ENCODE assay signal across 29 mouse cellular contexts in the genomic region with DNA sequence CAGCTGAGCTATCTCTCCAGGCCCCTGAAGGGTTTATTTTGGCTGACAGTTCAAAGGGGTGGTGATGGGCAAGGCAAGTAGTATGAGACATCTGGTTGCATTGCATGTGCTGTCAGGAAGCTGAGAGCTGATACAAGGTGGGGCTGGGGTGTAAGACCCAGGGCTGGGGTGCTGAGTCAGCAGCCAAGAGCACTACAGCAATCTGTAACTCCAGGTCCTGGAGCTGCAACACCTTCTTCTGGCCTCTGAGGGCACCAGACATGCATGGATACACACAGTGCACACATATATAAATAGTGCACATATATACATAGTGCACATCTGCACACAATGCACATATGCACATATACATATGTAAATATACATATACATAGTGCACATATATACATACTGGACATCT. TPM values are rescaled to one million over a fixed set of nuclear protein-coding genes. Genes with fewer than 3 reads are reported as not detected.
A peak's percentile ranks its signal among the peaks of the same experiment; 100 is the strongest.
DNase-seq lines count a peak whose midpoint lies in the region; ATAC-seq lines count a peak whose summit lies in the region.
"Had no signal": no experiment of that assay in that cellular context is flagged by ENCODE, and none has a peak within 500 bp of the region (broad histone marks: within the 10 kb centered on the region; RNA-seq: fewer than 3 reads in every experiment).

No protein-coding gene starts in this region.

- no peaks in the 10 kb centered on the region for H3K27me3 ChIP-seq in embryonic facial prominence, embryonic 11.5 days (ENCODE audit: control insufficient read depth, insufficient read depth, low read length)
- 0 out of 2 replicates have a peak, but pooled peaks cover 4% of the 10 kb centered on the region for H3K27me3 ChIP-seq in embryonic facial prominence, embryonic 10.5 days (replicated peaks; ENCODE audit: low read depth, poor library complexity, severe bottlenecking)
- H3K27me3 ChIP-seq in kidney, embryonic 16.5 days (ENCODE audit: insufficient read depth, low read length), result no peaks in the 10 kb centered on the region
- H3K27me3 ChIP-seq in lung, embryonic 16.5 days (ENCODE audit: control insufficient read depth, insufficient read depth, low read depth, low read length), result no peaks in the 10 kb centered on the region
- H3K27me3 ChIP-seq: embryonic facial prominence, embryonic 12.5 days; forebrain, embryonic 15.5 days; limb, embryonic 15.5 days; midbrain, embryonic 15.5 days; stomach, embryonic 15.5 days had no signal

- no peaks in the 10 kb centered on the region for H3K9me3 ChIP-seq in embryonic facial prominence, embryonic 11.5 days (replicated peaks; ENCODE audit: control insufficient read depth, low read length)
- H3K9me3 ChIP-seq in embryonic facial prominence, embryonic 10.5 days, result 0 out of 2 replicates have a peak, but pooled peaks cover 3% of the 10 kb centered on the region
- H3K9me3 ChIP-seq in kidney, embryonic 16.5 days (ENCODE audit: low read length), result 0 out of 2 replicates have a peak, but pooled peaks cover 12% of the 10 kb centered on the region
- peaks cover 4% of the 10 kb centered on the region; the same call in 1 of the 2 replicates for H3K9me3 ChIP-seq in lung, embryonic 16.5 days (ENCODE audit: control insufficient read depth, low read length)
- H3K9me3 ChIP-seq: embryonic facial prominence, embryonic 12.5 days; forebrain, embryonic 15.5 days; limb, embryonic 15.5 days; liver, embryonic 15.5 days; midbrain, embryonic 15.5 days; stomach, embryonic 15.5 days had no signal

- H3K27ac ChIP-seq in embryonic facial prominence, embryonic 11.5 days (replicated peaks; ENCODE audit: low read depth, low read length), result no peak overlapping the region
- no peak overlapping the region for H3K27ac ChIP-seq in embryonic facial prominence, embryonic 10.5 days (replicated peaks)
- H3K27ac ChIP-seq in kidney, embryonic 16.5 days (ENCODE audit: low read length), result no peak overlapping the region
- no peak overlapping the region for H3K27ac ChIP-seq in lung, embryonic 16.5 days (ENCODE audit: low read length)
- H3K27ac ChIP-seq: embryonic facial prominence, embryonic 12.5 days; forebrain, embryonic 10.5 days; forebrain, embryonic 15.5 days; heart, adult 2 months; hindbrain, embryonic 14.5 days; left cerebral cortex, adult 2 months; limb, embryonic 15.5 days; liver, embryonic 15.5 days; macrophage; midbrain, embryonic 10.5 days; midbrain, embryonic 15.5 days; stomach, embryonic 15.5 days had no signal

- H3K4me1 ChIP-seq in embryonic facial prominence, embryonic 11.5 days (ENCODE audit: control insufficient read depth, insufficient read depth, low read length), result no peaks in the 10 kb centered on the region
- H3K4me1 ChIP-seq in embryonic facial prominence, embryonic 10.5 days, result peaks cover 5% of the 10 kb centered on the region; the same call in 1 of the 2 replicates
- no peaks in the 10 kb centered on the region for H3K4me1 ChIP-seq in kidney, embryonic 16.5 days (ENCODE audit: insufficient read depth, low read length)
- H3K4me1 ChIP-seq in lung, embryonic 16.5 days (replicated peaks; ENCODE audit: control insufficient read depth, insufficient read depth, low read length), result no peaks in the 10 kb centered on the region
- H3K4me1 ChIP-seq: embryonic facial prominence, embryonic 12.5 days; forebrain, embryonic 10.5 days; limb, embryonic 15.5 days; liver, embryonic 15.5 days; midbrain, embryonic 10.5 days; midbrain, embryonic 15.5 days; stomach, embryonic 15.5 days had no signal

- no peak overlapping the region for H3K9ac ChIP-seq in embryonic facial prominence, embryonic 11.5 days (replicated peaks; ENCODE audit: low read length)
- no peak overlapping the region for H3K9ac ChIP-seq in kidney, embryonic 16.5 days (replicated peaks; ENCODE audit: low read length)
- H3K9ac ChIP-seq in lung, embryonic 16.5 days (ENCODE audit: low read length), result no peak overlapping the region
- H3K9ac ChIP-seq: embryonic facial prominence, embryonic 12.5 days; forebrain, embryonic 15.5 days; hindbrain, embryonic 14.5 days; limb, embryonic 15.5 days; liver, embryonic 15.5 days; midbrain, embryonic 15.5 days; stomach, embryonic 15.5 days had no signal

- no peak overlapping the region for H3K4me2 ChIP-seq in embryonic facial prominence, embryonic 11.5 days (ENCODE audit: low read depth, low read length)
- no peak overlapping the region for H3K4me2 ChIP-seq in kidney, embryonic 16.5 days (replicated peaks; ENCODE audit: low read depth, low read length)
- no peak overlapping the region for H3K4me2 ChIP-seq in lung, embryonic 16.5 days (ENCODE audit: low read depth, low read length)
- H3K4me2 ChIP-seq: embryonic facial prominence, embryonic 12.5 days; forebrain, embryonic 15.5 days; hindbrain, embryonic 14.5 days; limb, embryonic 15.5 days; liver, embryonic 15.5 days; midbrain, embryonic 15.5 days; stomach, embryonic 15.5 days had no signal

- H3K36me3 ChIP-seq in embryonic facial prominence, embryonic 11.5 days (replicated peaks; ENCODE audit: control insufficient read depth, insufficient read depth, low read depth, low read length), result no peaks in the 10 kb centered on the region
- no peaks in the 10 kb centered on the region for H3K36me3 ChIP-seq in embryonic facial prominence, embryonic 10.5 days (replicated peaks)
- no peaks in the 10 kb centered on the region for H3K36me3 ChIP-seq in kidney, embryonic 16.5 days (ENCODE audit: insufficient read depth, low read length)
- no peaks in the 10 kb centered on the region for H3K36me3 ChIP-seq in lung, embryonic 16.5 days (ENCODE audit: control insufficient read depth, insufficient read depth, low read length)
- H3K36me3 ChIP-seq: embryonic facial prominence, embryonic 12.5 days; forebrain, embryonic 10.5 days; forebrain, embryonic 15.5 days; limb, embryonic 15.5 days; liver, embryonic 15.5 days; midbrain, embryonic 10.5 days; midbrain, embryonic 15.5 days; stomach, embryonic 15.5 days had no signal

- 0 out of 2 replicates have a peak, but pooled peaks have one; percentile 23 for ATAC-seq in embryonic facial prominence, embryonic 11.5 days (replicated peaks; ENCODE audit: insufficient number of reproducible peaks, low FRiP score, low TSS enrichment, low read depth)
- 0 out of 2 replicates have a peak, but pooled peaks have one; percentile 4 for ATAC-seq in kidney, embryonic 16.5 days (ENCODE audit: low FRiP score, low TSS enrichment)
- peak; percentile 23; the same call in 1 of the 2 replicates for ATAC-seq in lung, embryonic 16.5 days (ENCODE audit: low read depth)
- ATAC-seq: forebrain, embryonic 15.5 days; midbrain, embryonic 15.5 days; Patski had no signal

- DNase-seq in embryonic facial prominence, embryonic 11.5 days (ENCODE audit: low spot score), result no peak
- no peak for DNase-seq in embryonic facial prominence, embryonic 10.5 days (ENCODE audit: low spot score)
- no peak for DNase-seq in kidney, adult 18-20 months
- no peak for DNase-seq in lung, postnatal 14 days
- DNase-seq in lung, postnatal 36 days, result peak; percentile 4
- DNase-seq in urinary bladder, adult 18-20 months (ENCODE audit: low spot score in 2 of 2), result no peak
- DNase-seq: adrenal gland, postnatal 10 days; cerebellum, adult 8-10 months; cerebellum, postnatal 25 days; gastrocnemius, postnatal 25 days; heart, adult 2 months; kidney, adult 2 months; kidney, postnatal 14 days; right cerebral cortex, postnatal 25 days had no signal

- no peak overlapping the region for H3K4me3 ChIP-seq in embryonic facial prominence, embryonic 11.5 days (ENCODE audit: low read depth, low read length)
- H3K4me3 ChIP-seq in embryonic facial prominence, embryonic 10.5 days, result no peak overlapping the region
- no peak overlapping the region for H3K4me3 ChIP-seq in kidney, embryonic 16.5 days (ENCODE audit: low read length)
- no peak overlapping the region for H3K4me3 ChIP-seq in lung, embryonic 16.5 days (ENCODE audit: low read length)
- H3K4me3 ChIP-seq: embryonic facial prominence, embryonic 12.5 days; forebrain, embryonic 10.5 days; forebrain, embryonic 15.5 days; heart, adult 2 months; left cerebral cortex, adult 2 months; limb, embryonic 15.5 days; liver, embryonic 15.5 days; midbrain, embryonic 10.5 days; midbrain, embryonic 15.5 days; stomach, embryonic 15.5 days had no signal

RNA-seq across cellular contexts. Expression of gene Mocs3, which starts 12.4 kb away (rescaled TPM):
- 7.6 and 8.4 TPM in 2 replicates for polyA plus RNA-seq in embryonic facial prominence, embryonic 11.5 days (2014; fragmentation: Nextera tagmentation; extraction: Ambion mirVana)
- 6.4 and 6.6 TPM in 2 replicates for polyA plus RNA-seq in embryonic facial prominence, embryonic 10.5 days (2016; fragmentation: Nextera tagmentation; extraction: Ambion mirVana)
- 6.0 and 6.2 TPM in 2 replicates for polyA plus RNA-seq in kidney, embryonic 16.5 days (2015; fragmentation: Nextera tagmentation; extraction: Ambion mirVana)
- 4.5 and 4.6 TPM in 2 replicates for polyA plus RNA-seq in lung, embryonic 16.5 days (2015; fragmentation: Nextera tagmentation; extraction: Ambion mirVana)

RNA-seq across cellular contexts. Expression of gene Dpm1, which starts 12.4 kb away (rescaled TPM):
- 69.2 and 78.5 TPM in 2 replicates for polyA plus RNA-seq in embryonic facial prominence, embryonic 11.5 days (2014; fragmentation: Nextera tagmentation; extraction: Ambion mirVana)
- 71.5 and 72.5 TPM in 2 replicates for polyA plus RNA-seq in embryonic facial prominence, embryonic 10.5 days (2016; fragmentation: Nextera tagmentation; extraction: Ambion mirVana)
- 82.2 and 99.4 TPM in 2 replicates for polyA plus RNA-seq in kidney, embryonic 16.5 days (2015; fragmentation: Nextera tagmentation; extraction: Ambion mirVana)
- polyA plus RNA-seq in lung, embryonic 16.5 days (2015; fragmentation: Nextera tagmentation; extraction: Ambion mirVana), result 80.2 and 98.3 TPM in 2 replicates

RNA-seq across cellular contexts. Expression of gene Gm20716, which starts 12.7 kb away (rescaled TPM):
- 27.1 and 27.2 TPM in 2 replicates for polyA plus RNA-seq in embryonic facial prominence, embryonic 11.5 days (2014; fragmentation: Nextera tagmentation; extraction: Ambion mirVana)
- 17.9 and 20.7 TPM in 2 replicates for polyA plus RNA-seq in embryonic facial prominence, embryonic 10.5 days (2016; fragmentation: Nextera tagmentation; extraction: Ambion mirVana)
- 16.7 and 18.6 TPM in 2 replicates for polyA plus RNA-seq in kidney, embryonic 16.5 days (2015; fragmentation: Nextera tagmentation; extraction: Ambion mirVana)
- 14.7 and 15.3 TPM in 2 replicates for polyA plus RNA-seq in lung, embryonic 16.5 days (2015; fragmentation: Nextera tagmentation; extraction: Ambion mirVana)

RNA-seq across cellular contexts. Expression of gene Adnp, which starts 35.9 kb away (rescaled TPM):
- polyA plus RNA-seq in embryonic facial prominence, embryonic 11.5 days (2014; fragmentation: Nextera tagmentation; extraction: Ambion mirVana), result 3.3 and 10.1 TPM in 2 replicates
- 3.4 and 3.5 TPM in 2 replicates for polyA plus RNA-seq in embryonic facial prominence, embryonic 10.5 days (2016; fragmentation: Nextera tagmentation; extraction: Ambion mirVana)
- 1.3 and 2.3 TPM in 2 replicates for polyA plus RNA-seq in kidney, embryonic 16.5 days (2015; fragmentation: Nextera tagmentation; extraction: Ambion mirVana)
- 1.3 and 1.8 TPM in 2 replicates for polyA plus RNA-seq in lung, embryonic 16.5 days (2015; fragmentation: Nextera tagmentation; extraction: Ambion mirVana)

RNA-seq across cellular contexts. Expression of gene Kcng1, which starts 38.7 kb away (rescaled TPM):
- polyA plus RNA-seq in embryonic facial prominence, embryonic 11.5 days (2014; fragmentation: Nextera tagmentation; extraction: Ambion mirVana), result 0.50 and 0.92 TPM in 2 replicates
- polyA plus RNA-seq in embryonic facial prominence, embryonic 10.5 days (2016; fragmentation: Nextera tagmentation; extraction: Ambion mirVana), result 1.2 and 1.4 TPM in 2 replicates
- 1.5 and 2.9 TPM in 2 replicates for polyA plus RNA-seq in kidney, embryonic 16.5 days (2015; fragmentation: Nextera tagmentation; extraction: Ambion mirVana)
- 0.19 and 0.20 TPM in 2 replicates for polyA plus RNA-seq in lung, embryonic 16.5 days (2015; fragmentation: Nextera tagmentation; extraction: Ambion mirVana)
- polyA plus RNA-seq: C2C12, macrophage, Patski had no signal
